Mouse (Mus musculus) cortical plate, adult 2 months (tissue): ENCODE results near the gene Xpo1.
"Not testable (repeated sequence)": the region's sequence is repeated elsewhere in the genome, so short reads cannot be mapped to it uniquely, and the experiment has no call there.

Source experiments
- CTCF ChIP-seq: fragments of 200-500 bp; IDR thresholded peaks from 2 replicates; pipeline ENCODE4 v1.5.1; 2011; ENCODE audit warnings: mild to moderate bottlenecking, control low read depth, low read length; ENCODE audit not compliant: insufficient read depth; ENCODE audit errors: extremely low read depth
- POLR2A ChIP-seq: fragments of 200-500 bp; IDR thresholded peaks from 2 replicates; pipeline ENCODE4 v1.6.1; 2011; ENCODE audit warnings: mild to moderate bottlenecking, low read length, control low read depth; ENCODE audit not compliant: insufficient read depth; ENCODE audit errors: extremely low read depth

DNA sequence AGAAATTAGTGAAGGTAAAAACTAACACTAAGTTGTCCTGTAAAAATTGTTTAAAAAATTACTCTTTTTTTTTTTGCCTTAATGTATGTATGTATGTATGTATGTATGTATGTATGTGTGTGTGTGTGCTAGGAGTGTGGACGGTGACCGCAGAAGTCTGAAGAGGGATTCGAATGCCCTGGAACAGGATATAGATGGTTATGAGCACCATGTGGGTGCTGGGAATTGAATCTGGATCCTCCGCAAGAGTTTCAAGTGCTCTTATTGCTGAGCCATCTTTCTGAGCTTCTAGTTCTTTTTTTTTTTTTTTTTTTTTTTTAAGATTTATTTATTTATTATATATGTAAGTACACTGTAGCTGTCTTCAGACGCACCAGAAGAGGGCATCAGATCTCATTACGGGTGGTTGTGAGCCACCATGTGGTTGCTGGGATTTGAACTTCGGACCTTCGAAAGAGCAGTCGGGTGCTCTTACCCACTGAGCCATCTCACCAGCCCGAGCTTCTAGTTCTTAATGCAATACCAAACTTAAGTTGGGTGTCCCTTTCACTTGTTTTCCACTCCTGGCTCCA, 49.3 kb downstream of the Xpo1 start:
- not testable (repeated sequence) for TF ChIP-seq POLR2A, CTCF
